In the genomic region with DNA sequence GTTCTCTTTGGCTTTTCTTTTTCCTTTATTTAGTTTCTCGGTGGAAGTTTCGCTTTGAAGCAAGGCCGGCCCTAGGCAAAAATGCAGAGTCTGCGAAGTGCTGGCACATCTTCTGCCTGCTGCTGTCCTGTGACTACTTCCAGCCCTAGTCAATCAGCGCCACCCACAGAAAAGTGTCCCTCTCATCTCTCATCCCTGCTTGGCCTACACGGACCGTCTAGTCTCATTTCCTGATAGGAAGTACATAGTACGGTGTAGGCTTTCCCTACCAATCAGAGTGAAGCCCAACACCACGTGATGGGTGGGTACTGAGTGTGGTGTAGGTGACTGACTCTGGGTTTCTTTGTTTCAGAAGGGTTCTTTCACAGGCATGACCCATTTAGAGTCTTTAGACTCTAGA, we compare ENCODE assay signal across 18 mouse cellular contexts.
DNase-seq lines count a peak whose midpoint lies in the region; ATAC-seq and TF ChIP-seq lines count a peak whose summit lies in the region.
"Had no signal": no experiment of that assay in that cellular context is flagged by ENCODE, and none has a peak within 500 bp of the region (broad histone marks: within the 10 kb centered on the region; RNA-seq: fewer than 3 reads in every experiment).

No protein-coding gene starts in this region.

- H3K9ac ChIP-seq in forebrain, postnatal 0 days = no peak overlapping the region
- H3K9ac ChIP-seq in forebrain, embryonic 11.5 days (ENCODE audit: low read length) = no peak overlapping the region
- no peak overlapping the region for H3K9ac ChIP-seq in liver, adult 2 months (ENCODE audit: low read depth, low read length)
- H3K9ac ChIP-seq in liver, embryonic 11.5 days (ENCODE audit: low read depth, low read length) = no peak overlapping the region
- H3K9ac ChIP-seq: embryonic facial prominence, embryonic 13.5 days; heart, embryonic 15.5 days; limb, embryonic 13.5 days had no signal

- H3K4me1 ChIP-seq in forebrain, postnatal 0 days (ENCODE audit: insufficient read depth) = 0 out of 2 replicates have a peak, but pooled peaks cover 4% of the 10 kb centered on the region
- H3K4me1 ChIP-seq in forebrain, embryonic 11.5 days (replicated peaks; ENCODE audit: control insufficient read depth, insufficient read depth, low read length) = no peaks in the 10 kb centered on the region
- H3K4me1 ChIP-seq in liver, adult 2 months (ENCODE audit: control insufficient read depth, insufficient read depth, low read length) = no peaks in the 10 kb centered on the region
- no peaks in the 10 kb centered on the region for H3K4me1 ChIP-seq in liver, embryonic 11.5 days (replicated peaks; ENCODE audit: control insufficient read depth, insufficient read depth, low read length)
- H3K4me1 ChIP-seq: embryonic facial prominence, embryonic 13.5 days; heart, embryonic 15.5 days had no signal

- no peak overlapping the region for H3K27ac ChIP-seq in forebrain, postnatal 0 days (ENCODE audit: low read depth, low read length)
- H3K27ac ChIP-seq in forebrain, embryonic 11.5 days (ENCODE audit: low read depth, low read length) = no peak overlapping the region
- H3K27ac ChIP-seq in liver, adult 2 months (replicated peaks; ENCODE audit: insufficient read depth, low read depth, low read length) = no peak overlapping the region
- H3K27ac ChIP-seq in liver, embryonic 11.5 days (ENCODE audit: low read depth, low read length) = no peak overlapping the region
- H3K27ac ChIP-seq: embryonic facial prominence, embryonic 13.5 days; heart, embryonic 15.5 days; limb, embryonic 13.5 days had no signal

- no peak for DNase-seq in forebrain, postnatal 0 days
- no peak for DNase-seq in forebrain, embryonic 11.5 days (ENCODE audit: low spot score)
- DNase-seq in liver, adult 2 months (ENCODE audit: extremely low read depth, low read depth, low spot score) = peak; percentile 6
- DNase-seq in liver, embryonic 11.5 days (ENCODE audit: low spot score) = no peak
- DNase-seq in right cerebral cortex, adult 18-20 months = peak; percentile 11
- no peak for DNase-seq in right cerebral cortex, postnatal 36 days (ENCODE audit: low spot score in 2 of 2)
- peak; percentile 9 to 36 for DNase-seq in lung, postnatal 4 days
- DNase-seq in left cerebral cortex, postnatal 36 days (ENCODE audit: low spot score in 2 of 2) = no peak
- DNase-seq: adrenal gland, postnatal 10 days; B cell, adult 2 months; cerebellum, adult 9-10 months; heart, adult 18-20 months; kidney, adult 2 months; kidney, postnatal 25 days; thymus, postnatal 14 days had no signal

- H3K4me2 ChIP-seq in forebrain, postnatal 0 days (ENCODE audit: low read depth) = no peak overlapping the region
- H3K4me2 ChIP-seq in forebrain, embryonic 11.5 days (ENCODE audit: low read depth, low read length, severe bottlenecking) = no peak overlapping the region
- H3K4me2 ChIP-seq in liver, embryonic 11.5 days = no peak overlapping the region
- H3K4me2 ChIP-seq: embryonic facial prominence, embryonic 13.5 days; heart, embryonic 15.5 days; limb, embryonic 13.5 days had no signal

- ATAC-seq in forebrain, postnatal 0 days = peak; percentile 53; the same call in 1 of the 2 replicates
- no peak for ATAC-seq in forebrain, embryonic 11.5 days (replicated peaks; ENCODE audit: low FRiP score)
- ATAC-seq in liver, embryonic 11.5 days (replicated peaks; ENCODE audit: low FRiP score) = no peak

- no peaks in the 10 kb centered on the region for H3K36me3 ChIP-seq in forebrain, postnatal 0 days (ENCODE audit: insufficient read depth)
- no peaks in the 10 kb centered on the region for H3K36me3 ChIP-seq in forebrain, embryonic 11.5 days (ENCODE audit: control insufficient read depth, insufficient read depth, low read length)
- no peaks in the 10 kb centered on the region for H3K36me3 ChIP-seq in liver, adult 2 months (ENCODE audit: control insufficient read depth, insufficient read depth, low read length)
- H3K36me3 ChIP-seq in liver, embryonic 11.5 days (ENCODE audit: control insufficient read depth, insufficient read depth, low read length) = no peaks in the 10 kb centered on the region
- H3K36me3 ChIP-seq: embryonic facial prominence, embryonic 13.5 days; heart, embryonic 15.5 days; limb, embryonic 13.5 days had no signal

- no peaks in the 10 kb centered on the region for H3K27me3 ChIP-seq in forebrain, postnatal 0 days (ENCODE audit: insufficient read depth, low read length)
- no peaks in the 10 kb centered on the region for H3K27me3 ChIP-seq in forebrain, embryonic 11.5 days (ENCODE audit: control insufficient read depth, insufficient read depth, low read length)
- no peaks in the 10 kb centered on the region for H3K27me3 ChIP-seq in liver, adult 2 months (ENCODE audit: control insufficient read depth, insufficient read depth, low read length)
- no peaks in the 10 kb centered on the region for H3K27me3 ChIP-seq in liver, embryonic 11.5 days (replicated peaks; ENCODE audit: control insufficient read depth, insufficient read depth, low read length)
- H3K27me3 ChIP-seq: embryonic facial prominence, embryonic 13.5 days; limb, embryonic 13.5 days had no signal

- TF ChIP-seq CTCF in forebrain, postnatal 0 days (IDR thresholded peaks at IDR 0.05; ENCODE audit: low read depth) = no peak
- no peak for TF ChIP-seq CTCF in liver, adult 2 months (IDR thresholded peaks at IDR 0.05; ENCODE audit: low read depth, low read length)

- TF ChIP-seq POLR2A in liver, adult 2 months (IDR thresholded peaks at IDR 0.05; ENCODE audit: extremely low read depth, insufficient read depth, low read length) = no peak

- 67% methylated on average over 9 of the region's 9 CpGs for WGBS in forebrain, postnatal 0 days
- WGBS in forebrain, embryonic 11.5 days = 83% methylated on average over 9 of the region's 9 CpGs
- 74% methylated on average over 9 of the region's 9 CpGs for WGBS in liver, adult 2 months
- 74% methylated on average over 9 of the region's 9 CpGs for WGBS in liver, embryonic 11.5 days

- intact Hi-C loops in left cerebral cortex, postnatal 36 days (cut with DNase I) = no loop called here

- H3K4me3 ChIP-seq in forebrain, postnatal 0 days (ENCODE audit: low read depth, low read length) = no peak overlapping the region
- H3K4me3 ChIP-seq in forebrain, embryonic 11.5 days (ENCODE audit: low read depth, low read length) = no peak overlapping the region
- no peak overlapping the region for H3K4me3 ChIP-seq in liver, adult 2 months (ENCODE audit: insufficient read depth, low read depth, low read length)
- no peak overlapping the region for H3K4me3 ChIP-seq in liver, embryonic 11.5 days (ENCODE audit: low read depth, low read length)
- H3K4me3 ChIP-seq: embryonic facial prominence, embryonic 13.5 days; heart, embryonic 15.5 days; limb, embryonic 13.5 days had no signal

- H3K9me3 ChIP-seq in forebrain, postnatal 0 days (ENCODE audit: low read length) = no peaks in the 10 kb centered on the region
- no peaks in the 10 kb centered on the region for H3K9me3 ChIP-seq in forebrain, embryonic 11.5 days (ENCODE audit: control insufficient read depth, low read length)
- no peaks in the 10 kb centered on the region for H3K9me3 ChIP-seq in liver, embryonic 11.5 days (ENCODE audit: control insufficient read depth, low read length)
- H3K9me3 ChIP-seq: embryonic facial prominence, embryonic 13.5 days; heart, embryonic 15.5 days; limb, embryonic 13.5 days had no signal

- no peaks in the 10 kb centered on the region for H3K79me2 ChIP-seq in liver, adult 2 months (ENCODE audit: control insufficient read depth, insufficient read depth, low read length)

Comparison
In these comparisons a context has a peak if more than half of its experiments do, and no peak if none do; other contexts are left out.
1. DNase-seq: peak in liver, adult 2 months (single experiment), right cerebral cortex, adult 18-20 months (single experiment) and lung, postnatal 4 days (2 of 2); none in forebrain, postnatal 0 days (single experiment), forebrain, embryonic 11.5 days (single experiment), liver, embryonic 11.5 days (single experiment), right cerebral cortex, postnatal 36 days (0 of 2) and left cerebral cortex, postnatal 36 days (0 of 2).